Mouse (Mus musculus) CD8-positive naive resting alpha-beta T cell, adult 2 months (primary cell): ENCODE measurements around the gene Med25.
A peak's percentile ranks its signal among the peaks of the same experiment; 100 is the strongest.

Source experiments
- DNase-seq, 2 experiments: peaks; one replicate each; pipeline ENCODE4 v3.0.0; 2022; ENCODE audit warnings: low read depth in 2 of 2, low spot score in 2 of 2

Gene Med25

GRCm38 (mm10) chr7:44850146-44850545, 42.4 kb downstream of the Med25 start:
- no peak for DNase-seq

- peak; percentile 80 to 84 for DNase-seq
These were observed 42.9 kb downstream of the Med25 start for GRCm38 (mm10) chr7:44849416-44850111.

DNA sequence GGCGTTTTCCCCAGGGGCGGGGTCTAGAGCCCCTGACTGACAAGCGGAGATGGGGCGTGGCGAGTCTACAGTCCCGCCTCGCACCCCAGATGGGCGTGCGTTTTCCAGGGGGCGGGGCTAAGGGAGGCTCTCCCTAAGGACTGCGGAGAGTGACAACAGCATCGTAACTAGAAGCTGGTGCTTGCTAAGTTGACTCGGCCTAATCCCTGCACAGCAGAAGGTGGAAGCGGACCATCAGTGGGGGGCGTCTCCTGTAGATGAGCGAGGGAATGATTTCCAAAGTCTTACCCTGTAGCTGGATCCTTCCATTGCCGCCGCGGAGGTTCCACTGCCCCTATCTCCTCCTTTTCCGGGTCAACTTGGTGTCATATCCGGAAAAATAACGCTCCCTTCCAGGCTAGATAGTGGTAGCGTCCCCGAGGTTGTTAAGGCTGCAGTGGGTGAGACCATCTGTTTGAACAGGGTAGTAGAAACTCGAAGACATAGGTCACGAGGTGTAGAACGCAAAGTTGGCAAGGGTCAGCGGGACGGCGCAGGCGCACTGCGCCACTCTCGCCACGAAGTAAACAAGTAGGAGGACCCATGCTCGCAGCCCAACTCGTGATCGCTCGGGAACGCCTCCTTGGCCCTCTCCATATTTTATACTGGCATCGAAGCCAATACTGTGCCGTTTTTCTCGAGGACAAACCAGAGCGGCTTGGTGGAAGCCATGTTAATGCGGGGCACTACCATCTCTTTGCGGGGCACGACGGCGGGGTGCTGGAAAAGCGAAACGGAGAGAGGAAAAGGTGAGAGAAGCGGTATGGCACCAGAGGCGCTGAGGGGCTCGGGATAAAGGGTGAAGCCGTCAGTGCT, 43.7 kb downstream of the Med25 start, which contains the start of the genes Akt1s1 and Tbc1d17:
Akt1s1 (plus strand) TSS at position 431 of the 855 bp plus-strand sequence.
Tbc1d17 (minus strand) TSS at position 519 of the 855 bp plus-strand sequence.
- DNase-seq, result peak; percentile 98

DNA sequence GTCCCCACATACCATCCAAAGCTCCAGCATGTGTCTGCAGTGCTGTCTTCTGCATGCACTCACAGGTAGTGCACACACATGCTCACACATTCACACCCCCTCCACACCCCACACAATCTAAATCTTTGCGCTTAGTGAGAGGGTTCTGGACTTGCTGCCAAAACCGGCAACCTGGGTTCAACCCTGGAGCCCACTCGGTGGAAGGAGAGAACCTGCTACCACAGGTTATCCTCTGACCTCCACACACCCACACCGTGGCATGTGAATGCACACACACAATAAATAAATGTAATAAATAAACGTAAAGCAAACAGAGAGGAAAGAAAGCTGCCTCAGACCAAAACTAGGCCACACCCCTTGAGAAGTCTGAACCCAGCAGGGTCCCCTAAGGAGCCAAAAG, 44.7 kb downstream of the Med25 start:
- DNase-seq, result no peak

- DNase-seq, result no peak
These were observed 45.7 kb downstream of the Med25 start for GRCm38 (mm10) chr7:44846804-44847203.

DNA sequence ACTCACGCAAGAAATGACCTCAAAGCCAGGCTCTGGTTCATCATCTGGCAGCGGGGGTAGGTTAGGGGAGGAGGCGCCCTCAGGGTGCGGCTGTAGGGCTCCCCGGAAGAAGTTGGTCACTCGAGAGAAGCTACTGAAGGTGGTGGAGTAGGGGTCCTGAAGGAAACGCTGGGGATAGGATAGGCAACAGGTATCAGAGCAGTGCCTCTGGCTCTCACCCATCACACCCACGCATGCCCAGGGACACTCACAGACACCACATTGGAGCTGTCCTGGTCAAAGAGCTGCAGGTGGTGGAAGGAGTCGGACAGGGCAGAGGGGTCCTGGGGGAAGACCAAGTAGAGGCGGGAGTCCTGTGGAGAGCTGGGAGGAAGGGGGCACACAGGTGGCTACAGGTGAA, 47.5 kb downstream of the Med25 start:
- no peak for DNase-seq

DNA sequence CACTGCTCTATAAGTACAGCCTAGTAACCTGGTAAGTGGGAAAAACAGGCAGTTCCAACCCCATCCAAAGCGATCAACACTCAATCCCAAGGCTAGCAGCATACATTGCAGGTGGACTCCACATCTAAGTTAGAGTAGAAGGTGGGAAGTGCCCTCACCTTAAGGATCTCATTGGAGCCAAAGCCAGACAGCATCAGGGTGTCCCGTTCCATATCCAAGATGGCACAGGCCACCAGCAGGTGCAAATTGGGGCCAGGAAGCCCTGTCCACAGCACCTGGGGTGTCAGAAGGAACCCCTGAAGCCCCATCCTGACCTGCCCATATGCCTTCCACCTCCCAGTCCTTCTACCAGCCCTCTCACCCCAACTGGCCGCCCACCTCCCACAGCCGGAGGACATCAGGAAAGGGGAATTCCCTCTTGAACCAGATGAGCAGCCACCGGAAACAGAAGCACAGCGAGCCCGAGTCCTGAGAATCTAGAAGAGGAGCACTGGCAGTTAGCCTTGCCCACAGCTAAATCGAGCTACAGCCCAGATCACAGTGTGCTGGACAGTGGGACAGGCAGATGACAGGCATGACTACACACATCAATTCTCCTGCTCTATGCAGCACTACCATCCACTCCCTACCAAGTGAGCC, 50.6 kb downstream of the Med25 start:
- no peak for DNase-seq

DNA sequence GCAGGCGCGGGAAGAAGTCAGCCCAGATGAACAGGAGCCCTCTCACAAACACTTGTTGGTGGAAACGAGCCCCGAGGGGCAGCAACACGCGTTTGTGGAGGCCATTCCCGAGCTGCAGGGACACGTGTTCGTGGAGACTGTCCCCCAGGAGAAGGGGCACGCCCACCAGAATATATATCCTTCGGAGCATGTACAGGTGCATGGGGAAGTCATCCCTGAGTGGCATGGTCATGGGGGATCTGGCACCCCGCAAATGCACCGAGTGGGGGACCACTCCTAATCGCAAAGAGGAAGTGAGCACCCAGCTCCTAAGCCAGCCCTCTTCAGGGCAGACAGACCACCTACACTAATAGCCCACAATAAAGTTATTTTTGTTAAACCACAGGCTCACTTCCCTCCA, 52.1 kb downstream of the Med25 start:
- DNase-seq, result no peak

GRCm38 (mm10) chr7:44839491-44840191, 52.9 kb downstream of the Med25 start:
- peak; percentile 47 to 59 for DNase-seq

- no peak for DNase-seq
These were observed 53.4 kb downstream of the Med25 start for GRCm38 (mm10) chr7:44839171-44839490.

GRCm38 (mm10) chr7:44838073-44838472, 54.4 kb downstream of the Med25 start:
- DNase-seq, result no peak

DNA sequence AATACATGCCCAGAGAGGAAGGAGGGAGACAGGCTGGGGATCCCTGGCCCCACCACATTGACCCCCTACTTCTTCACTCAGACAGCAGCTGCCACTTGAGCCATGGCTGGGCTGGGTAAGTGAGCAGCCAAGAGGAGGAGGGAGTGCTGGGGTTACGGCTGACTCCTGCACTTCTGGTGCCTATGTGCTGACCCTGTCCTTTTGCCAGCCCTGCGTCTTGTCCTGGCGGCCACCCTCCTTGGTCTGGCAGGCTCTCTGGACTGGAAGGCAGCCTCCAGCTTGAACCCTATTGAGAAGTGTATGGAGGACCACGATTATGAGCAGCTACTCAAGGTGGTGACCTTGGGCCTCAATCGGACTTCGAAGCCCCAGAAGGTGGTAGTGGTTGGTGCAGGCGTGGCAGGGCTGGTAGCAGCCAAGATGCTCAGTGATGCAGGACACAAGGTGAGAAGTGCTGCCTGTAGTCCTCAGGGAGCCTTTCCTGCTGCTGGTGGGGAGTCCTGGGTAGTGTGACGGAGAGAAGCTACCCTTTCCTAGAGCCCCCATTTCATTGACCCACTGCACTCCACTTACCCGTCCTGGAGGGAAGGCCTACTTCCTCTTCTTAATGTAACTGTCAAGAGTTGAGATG, 56.0 kb downstream of the Med25 start:
- no peak for DNase-seq

DNA sequence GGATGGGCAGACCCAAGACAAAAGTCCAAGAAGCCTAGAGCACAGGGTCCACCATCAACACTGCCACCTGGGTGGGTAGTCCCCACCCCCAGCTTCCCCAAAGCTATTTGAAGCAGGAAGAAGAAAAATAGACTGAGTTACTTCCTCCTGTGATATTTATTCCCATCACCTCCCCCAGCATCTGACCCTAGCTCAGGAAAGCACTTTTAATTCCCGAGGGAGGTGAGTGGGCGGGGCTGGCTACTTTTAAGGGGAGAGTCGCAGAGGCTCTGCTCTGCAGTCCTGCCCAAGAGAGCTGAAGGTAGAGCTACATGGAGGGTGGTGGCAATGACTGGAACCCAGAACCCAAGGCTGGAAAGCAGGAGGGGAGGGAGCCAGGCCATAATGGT, 56.5 kb downstream of the Med25 start:
- no peak for DNase-seq

DNA sequence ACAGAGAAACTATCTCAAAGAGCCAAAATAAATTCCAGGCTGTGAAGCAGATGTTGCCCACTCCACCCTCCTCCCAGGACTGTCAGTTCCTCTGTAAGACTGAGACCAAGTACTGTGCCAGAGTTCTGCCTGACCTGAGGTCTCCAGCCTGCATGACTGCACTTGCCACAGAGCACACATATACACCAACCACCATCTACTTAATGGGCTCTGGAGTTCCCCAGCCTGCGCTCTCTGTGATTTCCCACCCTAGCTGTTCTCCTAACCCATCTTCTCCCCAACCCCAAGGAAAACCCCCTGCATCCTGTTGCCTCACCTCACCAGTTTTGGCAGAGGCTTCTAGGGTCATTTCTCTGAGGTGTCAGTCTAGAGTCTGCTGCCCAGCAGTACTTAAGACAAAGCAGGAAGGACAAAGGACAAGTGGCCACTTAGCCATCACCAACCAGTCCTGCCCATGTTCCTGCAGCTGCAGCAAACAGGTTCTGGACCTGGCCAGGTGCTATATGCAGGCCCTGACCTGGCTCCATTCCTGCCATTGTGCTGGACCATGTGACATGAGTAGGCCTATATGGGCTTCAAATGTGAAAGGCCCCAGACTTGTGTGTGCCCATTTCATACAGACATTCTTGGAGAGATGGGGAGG, 57.0 kb downstream of the Med25 start:
- no peak for DNase-seq

GRCm38 (mm10) chr7:44832763-44833162, 59.7 kb downstream of the Med25 start:
- DNase-seq, result no peak

- no peak for DNase-seq
These were observed 63.8 kb downstream of the Med25 start for GRCm38 (mm10) chr7:44828706-44829105.

GRCm38 (mm10) chr7:44826771-44827170, 65.7 kb downstream of the Med25 start:
- DNase-seq, result no peak
